Mouse (Mus musculus): ENCODE results near the gene Gm18596. TPM values are rescaled to one million over a fixed set of nuclear protein-coding genes. Genes with fewer than 3 reads are reported as not detected.
"Not testable (repeated sequence)": the region's sequence is repeated elsewhere in the genome, so short reads cannot be mapped to it uniquely, and the experiment has no call there.

Gene Gm18596
- polyA plus RNA-seq, 1 experiment: not detected

GRCm38 (mm10) chr10:77711157-77711556 is 31.3 kb downstream of the Gm18596 start, which contains the start of gene Gm10024:
Gene Gm10024, plus strand, starts transcription at chr10:77711457.
- DNase-seq (ENCODE audit: low read depth): not testable (repeated sequence)

- no peak for DNase-seq (ENCODE audit: low read depth)
Measured at GRCm38 (mm10) chr10:77709831-77710230, 32.6 kb downstream of the Gm18596 start.

GRCm38 (mm10) chr10:77706326-77706725 is 36.1 kb downstream of the Gm18596 start, which contains the start of gene Gm10272:
Gene Gm10272, plus strand, starts transcription at chr10:77706626.
- DNase-seq (ENCODE audit: low read depth): no peak

- DNase-seq (ENCODE audit: low read depth): no peak
Measured at GRCm38 (mm10) chr10:77697133-77697532, 45.3 kb downstream of the Gm18596 start, which contains the start of gene Gm9508. Gene Gm9508, minus strand, starts transcription at chr10:77697233.

Other genes with a start within 250 kb of the Gm18596 start
- 20.2 and 21.9 TPM in 2 replicates for gene Fam207a, start 226.9 kb downstream of the Gm18596 start, polyA plus RNA-seq (2012; rRNA removed)
- gene Itgb2, start 212.4 kb downstream of the Gm18596 start, polyA plus RNA-seq (2012; rRNA removed): 17.9 and 21.8 TPM in 2 replicates
- 203 and 244 TPM in 2 replicates for gene Pttg1ip, start 160.9 kb downstream of the Gm18596 start, polyA plus RNA-seq (2012; rRNA removed)
- gene Sumo3, start 136.5 kb downstream of the Gm18596 start, polyA plus RNA-seq (2012; rRNA removed): 270 and 286 TPM in 2 replicates
- gene Gm49325, start 136.4 kb downstream of the Gm18596 start, polyA plus RNA-seq (2012; rRNA removed): 0.75 TPM in 1 of 2 replicates, not detected in the other
- 46.0 and 47.8 TPM in 2 replicates for gene Ube2g2, start 120.4 kb downstream of the Gm18596 start, polyA plus RNA-seq (2012; rRNA removed)
- gene Tspear, start 56.1 kb downstream of the Gm18596 start, polyA plus RNA-seq (2012; rRNA removed): 0.54 and 1.1 TPM in 2 replicates
- gene Gm19402, start 51.9 kb downstream of the Gm18596 start, polyA plus RNA-seq (2012; rRNA removed): not detected in 2 replicates
- not detected in 2 replicates for gene Gm9508, start 45.4 kb downstream of the Gm18596 start, polyA plus RNA-seq (2012; rRNA removed)
- not detected in 2 replicates for gene Gm10272, start 36.0 kb downstream of the Gm18596 start, polyA plus RNA-seq (2012; rRNA removed)
- gene Gm10024, start 31.2 kb downstream of the Gm18596 start, polyA plus RNA-seq (2012; rRNA removed): not detected in 2 replicates
- not detected in 2 replicates for gene Gm10142, start 26.8 kb downstream of the Gm18596 start, polyA plus RNA-seq (2012; rRNA removed)
- not detected in 2 replicates for gene Krtap12-1, start 22.0 kb downstream of the Gm18596 start, polyA plus RNA-seq (2012; rRNA removed)
- not detected in 2 replicates for gene Gm10100, start 16.2 kb downstream of the Gm18596 start, polyA plus RNA-seq (2012; rRNA removed)
- gene Gm9736, start 8.7 kb upstream of the Gm18596 start, polyA plus RNA-seq (2012; rRNA removed): not detected in 2 replicates
- gene Gm3233, start 17.0 kb upstream of the Gm18596 start, polyA plus RNA-seq (2012; rRNA removed): not detected in 2 replicates
- gene Gm3238, start 28.7 kb upstream of the Gm18596 start, polyA plus RNA-seq (2012; rRNA removed): not detected in 2 replicates
- gene Gm7138, start 34.3 kb upstream of the Gm18596 start, polyA plus RNA-seq (2012; rRNA removed): not detected in 2 replicates
- gene Gm3250, start 39.9 kb upstream of the Gm18596 start, polyA plus RNA-seq (2012; rRNA removed): not detected in 2 replicates
- gene Gm7137, start 45.6 kb upstream of the Gm18596 start, polyA plus RNA-seq (2012; rRNA removed): not detected in 2 replicates
- not detected in 2 replicates for gene Gm9639, start 52.4 kb upstream of the Gm18596 start, polyA plus RNA-seq (2012; rRNA removed)
- not detected in 2 replicates for gene Gm19668, start 56.5 kb upstream of the Gm18596 start, polyA plus RNA-seq (2012; rRNA removed)
- not detected in 2 replicates for gene Gm9507, start 69.2 kb upstream of the Gm18596 start, polyA plus RNA-seq (2012; rRNA removed)
- not detected in 2 replicates for gene Gm2696, start 72.0 kb upstream of the Gm18596 start, polyA plus RNA-seq (2012; rRNA removed)
- not detected in 2 replicates for gene Krtap10-4, start 84.5 kb upstream of the Gm18596 start, polyA plus RNA-seq (2012; rRNA removed)
- 0.11 TPM in 1 of 2 replicates, not detected in the other for gene Krtap10-10, start 93.3 kb upstream of the Gm18596 start, polyA plus RNA-seq (2012; rRNA removed)
- gene Gm36176, start 104.2 kb upstream of the Gm18596 start, polyA plus RNA-seq (2012; rRNA removed): not detected in 2 replicates
- not detected in 2 replicates for gene Gm10318, start 110.2 kb upstream of the Gm18596 start, polyA plus RNA-seq (2012; rRNA removed)
- not detected in 2 replicates for gene Gm3285, start 119.3 kb upstream of the Gm18596 start, polyA plus RNA-seq (2012; rRNA removed)
- 6.6 and 7.8 TPM in 2 replicates for gene Lrrc3, start 159.9 kb upstream of the Gm18596 start, polyA plus RNA-seq (2012; rRNA removed)
- gene Trpm2, start 227.9 kb upstream of the Gm18596 start, polyA plus RNA-seq (2012; rRNA removed): 1.1 and 2.1 TPM in 2 replicates
- 54.7 and 66.3 TPM in 2 replicates for gene 1810043G02Rik, start 235.9 kb upstream of the Gm18596 start, polyA plus RNA-seq (2012; rRNA removed)

Data from gonadal fat pad, adult 2 months (tissue).